Mouse (Mus musculus): ENCODE measurements around the gene Rcn2. TPM values are rescaled to one million over a fixed set of nuclear protein-coding genes. Genes with fewer than 3 reads are reported as not detected.

Rcn2 gene
- polyA plus RNA-seq, 1 experiment from 2014 or later: 98.1 TPM

GRCm38 (mm10) chr9:56100041-56100522 is 58.4 kb downstream of the Rcn2 start:
- no peak overlapping the region for H3K4me2 ChIP-seq (replicated peaks; ENCODE audit: low read depth)
- ATAC-seq (ENCODE audit: low FRiP score, low TSS enrichment): no peak

GRCm38 (mm10) chr9:56101022-56101421 is 59.4 kb downstream of the Rcn2 start:
- DNase-seq (ENCODE audit: low spot score): no peak
- no peak overlapping the region for H3K4me2 ChIP-seq (replicated peaks; ENCODE audit: low read depth)
- H3K9ac ChIP-seq (ENCODE audit: low read length): no peak overlapping the region
- no peak for ATAC-seq (ENCODE audit: low FRiP score, low TSS enrichment)
- H3K36me3 ChIP-seq (ENCODE audit: control insufficient read depth, insufficient read depth, low read length): no peaks in the 10 kb centered on the region
- no peak overlapping the region for H3K4me3 ChIP-seq (ENCODE audit: low read depth, low read length)
- WGBS: 17% methylated on average over 4 of the region's 4 CpGs
- no peaks in the 10 kb centered on the region for H3K9me3 ChIP-seq (ENCODE audit: control insufficient read depth, low read length)
- no peaks in the 10 kb centered on the region for H3K4me1 ChIP-seq (replicated peaks; ENCODE audit: control insufficient read depth, insufficient read depth)
- TF ChIP-seq CTCF (IDR thresholded peaks at IDR 0.05; ENCODE audit: low read depth) (no peak), EP300 (optimal IDR thresholded peaks at IDR 0.05) (no peak)
- no peak overlapping the region for H3K27ac ChIP-seq (replicated peaks)
- H3K27me3 ChIP-seq (ENCODE audit: control insufficient read depth, insufficient read depth, low read length): no peaks in the 10 kb centered on the region

More at GRCm38 (mm10) chr9:56100041-56100522, 58.4 kb downstream of the Rcn2 start:
- 75% methylated on average over 7 of the region's 7 CpGs for WGBS
- H3K27me3 ChIP-seq (ENCODE audit: control insufficient read depth, insufficient read depth, low read length): no peaks in the 10 kb centered on the region
- H3K4me3 ChIP-seq (ENCODE audit: low read depth, low read length): no peak overlapping the region
- no peak overlapping the region for H3K27ac ChIP-seq (replicated peaks)
- no peaks in the 10 kb centered on the region for H3K36me3 ChIP-seq (ENCODE audit: control insufficient read depth, insufficient read depth, low read length)
- DNase-seq (ENCODE audit: low spot score): no peak
- TF ChIP-seq CTCF (IDR thresholded peaks at IDR 0.05; ENCODE audit: low read depth): no peak
- no peak for TF ChIP-seq EP300 (optimal IDR thresholded peaks at IDR 0.05)
- H3K4me1 ChIP-seq (replicated peaks; ENCODE audit: control insufficient read depth, insufficient read depth): no peaks in the 10 kb centered on the region
- no peak overlapping the region for H3K9ac ChIP-seq (ENCODE audit: low read length)
- no peaks in the 10 kb centered on the region for H3K9me3 ChIP-seq (ENCODE audit: control insufficient read depth, low read length)

- Histone ChIP-seq H3K27me3 (ENCODE audit: control insufficient read depth, insufficient read depth, low read length) (no peaks in the 10 kb centered on the region), H3K4me1 (replicated peaks; ENCODE audit: control insufficient read depth, insufficient read depth) (no peaks in the 10 kb centered on the region), H3K9me3 (ENCODE audit: control insufficient read depth, low read length) (no peaks in the 10 kb centered on the region), H3K27ac (replicated peaks) (no peak overlapping the region), H3K4me2 (replicated peaks; ENCODE audit: low read depth) (no peak overlapping the region), H3K36me3 (ENCODE audit: control insufficient read depth, insufficient read depth, low read length) (no peaks in the 10 kb centered on the region), H3K4me3 (ENCODE audit: low read depth, low read length) (no peak overlapping the region), H3K9ac (ENCODE audit: low read length) (no peak overlapping the region)
- no peak for TF ChIP-seq CTCF (IDR thresholded peaks at IDR 0.05; ENCODE audit: low read depth)
- TF ChIP-seq EP300 (optimal IDR thresholded peaks at IDR 0.05): no peak
- ATAC-seq (ENCODE audit: low FRiP score, low TSS enrichment) (peak; percentile 30; the same call in 1 of the 2 replicates), DNase-seq (ENCODE audit: low spot score) (no peak)
- WGBS: 45% methylated on average over 7 of the region's 7 CpGs
These were observed 63.3 kb downstream of the Rcn2 start for GRCm38 (mm10) chr9:56104921-56105320.

- TF ChIP-seq CTCF (IDR thresholded peaks at IDR 0.05; ENCODE audit: low read depth) (no peak), EP300 (optimal IDR thresholded peaks at IDR 0.05) (no peak)
- 78% methylated on average over 6 of the region's 6 CpGs for WGBS
- H3K27me3 ChIP-seq (ENCODE audit: control insufficient read depth, insufficient read depth, low read length): no peaks in the 10 kb centered on the region
- no peak for DNase-seq (ENCODE audit: low spot score)
- no peak overlapping the region for H3K27ac ChIP-seq (replicated peaks)
- H3K36me3 ChIP-seq (ENCODE audit: control insufficient read depth, insufficient read depth, low read length): no peaks in the 10 kb centered on the region
- H3K4me2 ChIP-seq (replicated peaks; ENCODE audit: low read depth): no peak overlapping the region
- H3K9ac ChIP-seq (ENCODE audit: low read length): no peak overlapping the region
- H3K9me3 ChIP-seq (ENCODE audit: control insufficient read depth, low read length): no peaks in the 10 kb centered on the region
- H3K4me3 ChIP-seq (ENCODE audit: low read depth, low read length): no peak overlapping the region
- H3K4me1 ChIP-seq (replicated peaks; ENCODE audit: control insufficient read depth, insufficient read depth): no peaks in the 10 kb centered on the region
- no peak for ATAC-seq (ENCODE audit: low FRiP score, low TSS enrichment)
These were observed 64.8 kb downstream of the Rcn2 start for GRCm38 (mm10) chr9:56106274-56107072.

GRCm38 (mm10) chr9:56107527-56107926 is 65.9 kb downstream of the Rcn2 start:
- DNase-seq (ENCODE audit: low spot score) (no peak), ATAC-seq (ENCODE audit: low FRiP score, low TSS enrichment) (no peak)
- no peaks in the 10 kb centered on the region for H3K27me3 ChIP-seq (ENCODE audit: control insufficient read depth, insufficient read depth, low read length)
- no peak overlapping the region for H3K9ac ChIP-seq (ENCODE audit: low read length)
- WGBS: 68% methylated on average over 6 of the region's 6 CpGs
- H3K36me3 ChIP-seq (ENCODE audit: control insufficient read depth, insufficient read depth, low read length): no peaks in the 10 kb centered on the region
- TF ChIP-seq CTCF (IDR thresholded peaks at IDR 0.05; ENCODE audit: low read depth) (no peak), EP300 (optimal IDR thresholded peaks at IDR 0.05) (no peak)
- no peaks in the 10 kb centered on the region for H3K4me1 ChIP-seq (replicated peaks; ENCODE audit: control insufficient read depth, insufficient read depth)
- H3K27ac ChIP-seq (replicated peaks): no peak overlapping the region
- H3K4me2 ChIP-seq (replicated peaks; ENCODE audit: low read depth): no peak overlapping the region
- no peaks in the 10 kb centered on the region for H3K9me3 ChIP-seq (ENCODE audit: control insufficient read depth, low read length)
- H3K4me3 ChIP-seq (ENCODE audit: low read depth, low read length): no peak overlapping the region

- WGBS: 76% methylated on average over 5 of the region's 5 CpGs
- Histone ChIP-seq H3K27me3 (ENCODE audit: control insufficient read depth, insufficient read depth, low read length) (no peaks in the 10 kb centered on the region), H3K4me3 (ENCODE audit: low read depth, low read length) (no peak overlapping the region), H3K4me1 (replicated peaks; ENCODE audit: control insufficient read depth, insufficient read depth) (no peaks in the 10 kb centered on the region), H3K4me2 (replicated peaks; ENCODE audit: low read depth) (no peak overlapping the region), H3K27ac (replicated peaks) (no peak overlapping the region), H3K9ac (ENCODE audit: low read length) (no peak overlapping the region), H3K9me3 (ENCODE audit: control insufficient read depth, low read length) (no peaks in the 10 kb centered on the region), H3K36me3 (ENCODE audit: control insufficient read depth, insufficient read depth, low read length) (no peaks in the 10 kb centered on the region)
- TF ChIP-seq CTCF (IDR thresholded peaks at IDR 0.05; ENCODE audit: low read depth) (no peak), EP300 (optimal IDR thresholded peaks at IDR 0.05) (no peak)
- DNase-seq (ENCODE audit: low spot score): no peak
- no peak for ATAC-seq (ENCODE audit: low FRiP score, low TSS enrichment)
These were observed 66.5 kb downstream of the Rcn2 start for GRCm38 (mm10) chr9:56108174-56108573.

Other genes starting within 250 kb of the Rcn2 start
- gene Scaper, start 103.7 kb upstream of the Rcn2 start, polyA plus RNA-seq (2015; fragmentation: Nextera tagmentation; extraction: Ambion mirVana): 5.6 and 5.9 TPM in 2 replicates
- not detected in 2 replicates for gene 4930563M21Rik, start 31.3 kb upstream of the Rcn2 start, polyA plus RNA-seq (2015; fragmentation: Nextera tagmentation; extraction: Ambion mirVana)
- 3.9 and 5.0 TPM in 2 replicates for gene Pstpip1, start 48.1 kb downstream of the Rcn2 start, polyA plus RNA-seq (2015; fragmentation: Nextera tagmentation; extraction: Ambion mirVana)
- gene Tspan3, start 123.6 kb downstream of the Rcn2 start, polyA plus RNA-seq (2015; fragmentation: Nextera tagmentation; extraction: Ambion mirVana): 318 and 328 TPM in 2 replicates